Mouse (Mus musculus) Patski (cell line): Measurements from ENCODE around the gene Sgca. TPM values are rescaled to one million over a fixed set of nuclear protein-coding genes. Genes with fewer than 3 reads are reported as not detected.

Source experiments
- ATAC-seq: fragments of 100-300 bp; one replicate; pipeline ENCODE4 v1.8.0; 2021
- CTCF ChIA-PET: fragments of 350-600 bp; sonication (Branson Sonifier 250); formaldehyde crosslinking; loops from one replicate; lab custom pipeline; 2022; ENCODE audit warnings: inconsistent platforms; lab: Charles Lee
- POLR2A ChIA-PET: fragments of 350-600 bp; sonication (Branson Sonifier 250); formaldehyde crosslinking; loops from one replicate; lab custom pipeline; 2022; ENCODE audit warnings: antibody characterized with exemption, inconsistent platforms; lab: Charles Lee
- DNase-seq: peaks from one replicate; pipeline ENCODE4 v3.0.0-alpha.2; 2011; ENCODE audit warnings: low read depth, low spot score
- H3K27me3 ChIP-seq: fragments of 371-371 bp; one replicate; pipeline ENCODE4 v1.5.1; 2021
- CTCF ChIP-seq: fragments of 100-300 bp; IDR thresholded peaks from one replicate; pipeline ENCODE4 v1.5.1; 2021
- in situ Hi-C: fragments of 300-500 bp; cut with MboI; formaldehyde crosslinking; loops from 3 replicates; pipeline ENCODE4 v1.11.1; 2018; ENCODE audit warnings: low pct_unique_long_range_greater_than_20kb, mixed read lengths
- polyA plus RNA-seq: library from polyadenylated mRNA; unstranded; gene quantifications from one replicate; pipeline ENCODE4 v1.2.3, GENCODE M21; 2021

The Sgca gene
- polyA plus RNA-seq, 1 experiment from 2014 or later: 0.47 TPM

DNA sequence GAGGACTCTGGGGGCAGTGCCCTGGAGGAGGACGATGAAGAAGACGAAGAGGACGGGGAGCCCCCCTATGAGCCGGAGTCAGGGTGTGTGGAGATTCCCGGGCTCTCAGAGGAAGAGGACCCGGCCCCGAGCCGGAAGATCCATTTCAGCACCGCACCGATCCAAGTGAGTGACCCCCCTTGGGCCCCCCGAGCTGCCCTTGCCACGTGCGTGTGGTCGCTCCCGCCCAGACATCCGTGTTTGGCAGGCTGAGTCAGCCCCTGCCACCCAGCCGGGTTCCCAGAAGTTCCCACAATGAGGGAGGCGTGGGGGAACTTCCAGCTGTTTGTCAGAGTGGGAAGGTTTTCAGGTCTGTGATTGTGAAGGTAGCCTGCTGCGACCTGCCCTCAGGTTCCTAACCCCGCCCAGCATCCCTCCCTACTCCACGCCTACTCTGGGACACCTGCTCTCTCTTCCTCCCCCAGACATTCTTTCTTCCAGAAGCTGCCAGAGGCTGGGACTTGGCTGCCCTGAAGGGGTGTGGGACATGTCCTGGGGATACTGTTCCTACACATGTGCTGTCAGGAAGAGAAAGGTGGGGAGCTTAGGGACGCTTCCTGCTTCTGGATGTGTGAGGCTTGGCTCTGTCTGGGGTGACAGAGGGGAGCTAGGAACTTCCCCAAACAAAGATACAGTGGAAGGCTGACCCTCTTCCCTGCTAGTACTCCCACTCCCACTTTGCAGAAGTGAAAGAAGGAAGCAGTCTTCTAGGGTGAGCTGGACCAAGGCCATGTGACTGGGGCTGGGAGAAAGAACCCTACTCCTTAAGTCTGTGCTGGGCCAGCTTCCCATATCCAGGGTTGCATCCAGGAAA lies 16.9 kb upstream of the Sgca start:
- in situ Hi-C loops: no loop called here
- no peak for TF ChIP-seq CTCF
- POLR2A ChIA-PET: interaction anchor here (0.9 to 3.0 kb wide), 6 partner anchors 7 to 48 kb away, joined by 4 to 18 read pairs (median 6); partner anchors contain the start of genes Pdk2 and Samd14
- peak; percentile 6 for ATAC-seq
- H3K27me3 ChIP-seq: no peaks in the 10 kb centered on the region
- no peak for DNase-seq
- CTCF ChIA-PET: interaction anchor here (2.3 kb wide), 1 partner anchor 10 kb away, joined by 14 read pairs; no protein-coding TSS in a partner anchor

- DNase-seq (no peak), ATAC-seq (no peak)
- ChIA-PET POLR2A (interaction anchor here (1.3 to 3.0 kb wide), 5 partner anchors 8 to 49 kb away, joined by 4 to 18 read pairs (median 8); partner anchors contain the start of genes Pdk2 and Samd14), CTCF (interaction anchor here (2.3 kb wide), 1 partner anchor 11 kb away, joined by 14 read pairs; no protein-coding TSS in a partner anchor)
- TF ChIP-seq CTCF: no peak
- in situ Hi-C loops: no loop called here
- H3K27me3 ChIP-seq: no peaks in the 10 kb centered on the region
These were observed 16.3 kb upstream of the Sgca start for GRCm38 (mm10) chr11:94992480-94992753.

DNA sequence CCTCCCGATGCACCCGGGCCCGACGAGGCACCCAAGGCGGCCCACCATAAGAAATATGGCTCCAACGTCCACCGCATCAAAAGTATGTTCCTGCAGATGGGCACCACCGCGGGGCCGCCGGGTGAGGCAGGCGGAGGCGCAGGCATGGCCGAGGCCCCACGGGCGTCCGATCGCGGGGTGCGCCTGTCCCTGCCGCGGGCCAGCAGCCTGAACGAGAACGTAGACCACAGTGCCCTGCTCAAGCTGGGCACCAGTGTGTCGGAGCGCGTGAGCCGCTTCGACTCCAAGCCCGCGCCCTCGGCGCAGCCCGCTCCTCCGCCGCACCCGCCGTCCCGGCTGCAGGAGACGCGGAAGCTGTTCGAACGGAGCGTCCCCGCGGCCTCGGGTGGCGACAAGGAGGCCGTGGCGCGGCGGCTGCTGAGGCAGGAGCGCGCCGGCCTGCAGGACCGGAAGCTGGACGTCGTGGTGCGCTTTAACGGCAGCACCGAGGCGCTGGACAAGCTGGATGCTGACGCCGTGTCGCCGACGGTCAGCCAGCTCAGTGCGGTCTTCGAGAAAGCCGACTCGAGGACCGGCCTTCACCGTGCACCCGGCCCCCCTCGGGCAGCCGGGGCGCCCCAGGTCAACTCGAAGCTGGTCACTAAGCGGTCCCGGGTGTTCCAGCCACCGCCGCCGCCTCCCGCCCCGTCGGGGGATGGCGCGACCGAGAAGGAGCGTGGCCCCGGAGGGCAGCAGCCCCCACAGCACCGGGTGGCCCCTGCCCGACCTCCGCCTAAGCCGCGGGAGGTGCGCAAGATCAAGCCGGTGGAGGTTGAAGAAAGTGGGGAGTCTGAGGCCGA lies 15.7 kb upstream of the Sgca start:
- no peaks in the 10 kb centered on the region for H3K27me3 ChIP-seq
- CTCF ChIA-PET: interaction anchor here (1.4 to 2.3 kb wide), 2 partner anchors 11 to 13 kb away, joined by 4 to 14 read pairs; no protein-coding TSS in a partner anchor
- no peak for TF ChIP-seq CTCF
- DNase-seq: no peak
- in situ Hi-C loops: no loop called here
- POLR2A ChIA-PET: interaction anchor here (0.9 to 3.0 kb wide), 6 partner anchors 8 to 17 kb away, joined by 3 to 18 read pairs (median 6); partner anchors contain the start of genes Samd14 and Sgca
- ATAC-seq: peak; percentile 9

DNA sequence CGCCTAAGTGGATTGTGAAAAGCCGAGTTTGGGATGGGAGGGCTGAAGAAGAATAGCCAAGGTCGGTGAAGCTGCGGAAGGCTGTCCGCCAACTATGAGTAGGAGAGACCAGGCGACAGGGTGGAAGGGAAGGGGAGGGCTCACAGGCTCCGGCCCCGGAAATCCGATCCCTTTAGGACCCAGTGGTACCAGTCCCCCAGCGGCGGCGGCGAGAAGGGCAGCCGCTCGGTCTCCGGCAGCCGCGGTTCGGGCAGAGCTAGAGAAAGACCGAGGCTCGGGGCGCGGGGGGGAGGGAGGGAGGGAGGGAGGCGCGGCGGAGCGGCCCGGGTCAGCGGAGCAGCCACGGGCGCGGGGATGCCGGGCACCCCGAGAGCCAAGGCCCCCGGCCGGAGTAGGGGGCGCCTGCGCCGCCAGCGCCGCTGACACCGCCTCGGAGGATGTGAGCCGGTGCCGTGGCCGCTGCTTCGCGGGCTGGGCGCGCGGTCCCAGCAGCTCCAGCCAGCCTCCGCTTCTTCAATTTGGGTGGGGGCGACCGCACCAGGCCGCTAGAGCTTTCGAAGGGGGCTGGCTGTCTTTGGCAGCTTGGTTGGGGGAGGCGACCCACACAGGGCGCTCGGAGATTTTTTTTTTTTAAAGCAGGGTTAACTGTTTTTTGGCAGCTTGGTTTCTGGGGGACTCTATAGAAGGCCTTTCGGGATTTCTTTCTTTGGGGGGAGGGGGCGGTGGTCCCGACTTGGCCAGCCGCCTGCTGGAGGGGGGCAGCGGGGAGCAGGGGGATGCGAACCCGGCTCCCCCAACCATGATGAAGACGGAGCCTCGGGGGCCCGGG lies 14.8 kb upstream of the Sgca start, which contains the start of gene Ppp1r9b:
Gene Ppp1r9b, plus strand, starts transcription at position 287 of the 829 bp plus-strand sequence.
- DNase-seq: no peak
- CTCF ChIA-PET: interaction anchor here (1.0 to 2.5 kb wide), 5 partner anchors 9 to 21 kb away, joined by 3 to 10 read pairs (median 4); no protein-coding TSS in a partner anchor
- no peaks in the 10 kb centered on the region for H3K27me3 ChIP-seq
- peak; percentile 37 for ATAC-seq
- POLR2A ChIA-PET: interaction anchor here (0.6 to 3.0 kb wide), 12 partner anchors 9 to 1023 kb away, joined by 3 to 18 read pairs (median 4); partner anchors contain the start of genes Gm20390, Nme1 and Sgca
- in situ Hi-C loops: no loop called here
- TF ChIP-seq CTCF: no peak

DNA sequence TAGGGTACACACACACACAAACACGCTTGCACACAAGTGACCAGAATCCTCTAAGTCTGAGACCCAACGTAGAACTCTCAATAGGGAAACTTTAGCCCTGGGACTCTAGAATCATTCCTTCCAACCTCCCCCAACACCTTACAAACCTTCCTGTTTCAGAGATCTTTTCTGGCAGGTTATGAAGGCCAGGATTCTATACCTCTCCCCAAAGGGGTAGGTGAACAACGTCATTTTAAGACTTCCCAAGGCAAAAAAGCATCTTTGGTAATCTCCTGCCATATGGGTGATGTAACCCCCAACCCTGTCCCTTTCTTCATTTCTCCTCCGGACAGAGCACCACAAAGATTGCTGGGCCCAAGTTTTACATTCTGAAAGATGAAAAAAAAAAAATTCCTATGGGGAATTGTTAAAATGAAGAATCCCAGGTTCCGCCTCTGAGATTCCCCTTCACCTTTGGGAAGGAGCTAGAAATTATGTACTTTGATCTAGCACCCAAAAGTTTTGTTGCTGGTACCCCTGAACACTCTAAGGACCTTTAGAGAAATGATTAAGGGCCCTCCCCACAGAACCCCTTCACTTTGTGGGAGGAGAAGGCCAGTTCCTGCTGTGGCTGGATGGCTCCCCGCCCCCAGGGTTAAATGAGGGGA lies 14.1 kb upstream of the Sgca start:
- no peak for TF ChIP-seq CTCF
- in situ Hi-C loops: no loop called here
- CTCF ChIA-PET: interaction anchor here (1.0 to 2.5 kb wide), 8 partner anchors 10 to 52 kb away, joined by 3 to 13 read pairs (median 4); no protein-coding TSS in a partner anchor
- no peak for DNase-seq
- ATAC-seq: no peak
- H3K27me3 ChIP-seq: no peaks in the 10 kb centered on the region
- POLR2A ChIA-PET: interaction anchor here (0.6 to 3.0 kb wide), 10 partner anchors 10 to 1022 kb away, joined by 3 to 18 read pairs (median 6); partner anchors contain the start of genes Gm20390 and Nme1

DNA sequence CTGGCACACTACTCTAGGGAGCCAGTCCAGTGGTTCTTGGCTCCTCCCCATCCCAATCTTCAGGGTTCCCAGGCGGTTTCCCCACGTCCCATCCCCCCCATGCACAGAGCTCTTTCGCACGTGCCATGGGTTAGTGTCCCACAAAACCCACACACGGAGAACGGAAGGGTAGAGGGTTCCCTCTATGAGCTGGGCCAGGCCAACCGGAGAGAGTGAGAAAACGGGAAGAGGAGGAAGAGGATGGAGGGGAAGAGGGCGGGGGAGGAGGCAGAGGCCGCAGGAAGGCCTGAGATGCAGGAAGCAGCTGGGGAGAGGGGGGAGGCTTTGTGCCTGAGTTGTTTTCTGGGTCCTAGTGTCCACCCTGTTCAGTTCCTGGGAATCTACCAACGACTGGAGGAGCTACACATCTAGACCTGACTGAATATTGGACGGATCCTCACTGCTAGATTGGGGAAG lies 13.5 kb upstream of the Sgca start:
- TF ChIP-seq CTCF: no peak
- peak; percentile 17 for ATAC-seq
- H3K27me3 ChIP-seq: no peaks in the 10 kb centered on the region
- in situ Hi-C loops: no loop called here
- no peak for DNase-seq
- ChIA-PET CTCF (interaction anchor here (1.3 to 2.5 kb wide), 6 partner anchors 11 to 52 kb away, joined by 4 to 13 read pairs (median 4); no protein-coding TSS in a partner anchor), POLR2A (interaction anchor here (0.6 to 3.0 kb wide), 7 partner anchors 10 to 287 kb away, joined by 3 to 18 read pairs (median 6); no protein-coding TSS in a partner anchor)

GRCm38 (mm10) chr11:94988780-94989561 lies 12.8 kb upstream of the Sgca start:
- no peak for TF ChIP-seq CTCF
- ChIA-PET POLR2A (interaction anchor here (0.6 to 2.4 kb wide), 5 partner anchors 9 to 1990 kb away, joined by 3 to 6 read pairs (median 5); no protein-coding TSS in a partner anchor), CTCF (interaction anchor here (1.3 to 2.5 kb wide), 5 partner anchors 10 to 53 kb away, joined by 4 to 13 read pairs (median 4); no protein-coding TSS in a partner anchor)
- in situ Hi-C loops: no loop called here
- DNase-seq: no peak
- H3K27me3 ChIP-seq: no peaks in the 10 kb centered on the region
- ATAC-seq: no peak

DNA sequence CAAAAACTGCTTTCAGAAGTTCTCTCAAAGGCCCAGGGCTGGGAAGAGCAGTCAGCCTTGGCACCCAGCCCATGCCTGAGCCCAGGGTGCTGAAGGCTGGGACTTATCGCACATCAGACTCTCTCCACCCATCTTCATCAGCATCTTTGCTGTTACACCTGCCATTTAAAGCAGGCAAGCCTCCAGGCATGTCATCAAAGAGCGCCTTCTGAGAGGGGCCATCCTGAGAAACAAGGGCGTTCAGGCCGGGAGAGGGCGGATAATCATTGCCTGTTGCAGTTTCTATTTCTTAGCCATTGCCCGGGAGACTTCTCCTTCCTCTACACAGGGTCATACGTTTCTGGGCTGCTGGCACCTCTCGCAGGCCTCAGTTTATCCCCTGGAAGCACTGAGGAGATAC lies 11.7 kb upstream of the Sgca start:
- CTCF ChIA-PET: interaction anchor here (0.9 kb wide), 1 partner anchor 13 kb away, joined by 3 read pairs; no protein-coding TSS in a partner anchor
- in situ Hi-C loops: no loop called here

More for the DNA sequence above, 11.7 kb upstream of the Sgca start:
- DNase-seq: no peak
- no peak for ATAC-seq
- no peak for TF ChIP-seq CTCF
- H3K27me3 ChIP-seq: no peaks in the 10 kb centered on the region
- POLR2A ChIA-PET: no interaction called here
